Mouse (Mus musculus) liver, embryonic 11.5 days (tissue): ENCODE measurements around the gene Ddx31. TPM values are rescaled to one million over a fixed set of nuclear protein-coding genes. Genes with fewer than 3 reads are reported as not detected.
A peak's percentile ranks its signal among the peaks of the same experiment; 100 is the strongest.

Experiments used
- ATAC-seq: fragments of 200-750 bp; cut with Nextera tagmentation; replicated peaks from 2 replicates; pipeline ENCODE4 v1.8.0; 2017; ENCODE audit warnings: moderate number of reproducible peaks, mild to moderate bottlenecking, moderate TSS enrichment, moderate library complexity; ENCODE audit not compliant: low FRiP score
- DNase-seq: peaks from one replicate; pipeline ENCODE4 v3.0.0-alpha.2; 2017; ENCODE audit warnings: low spot score
- H3K27ac ChIP-seq: fragments of 300-500 bp; sonication (generic); 2 replicates; pipeline ENCODE4 v1.5.1; 2014; ENCODE audit warnings: mild to moderate bottlenecking, low read depth, low read length, control low read depth
- H3K27me3 ChIP-seq: fragments of 300-500 bp; sonication (generic); replicated peaks from 2 replicates; pipeline ENCODE4 v1.6.1; 2014; ENCODE audit warnings: low read length, mixed read lengths; ENCODE audit not compliant: control insufficient read depth, insufficient read depth
- H3K36me3 ChIP-seq: fragments of 300-500 bp; sonication (generic); 2 replicates; pipeline ENCODE4 v1.6.1; 2014; ENCODE audit warnings: mild to moderate bottlenecking, low read length, moderate library complexity, mixed read lengths; ENCODE audit not compliant: control insufficient read depth, insufficient read depth
- H3K4me1 ChIP-seq: fragments of 300-500 bp; sonication (generic); replicated peaks from 2 replicates; pipeline ENCODE4 v1.6.1; 2014; ENCODE audit warnings: low read length, mixed read lengths; ENCODE audit not compliant: control insufficient read depth, insufficient read depth
- H3K4me2 ChIP-seq: fragments of 300-500 bp; sonication (generic); 2 replicates; pipeline ENCODE4 v1.6.1; 2014; ENCODE audit warnings: mild to moderate bottlenecking, control low read depth, moderate library complexity
- H3K4me3 ChIP-seq: fragments of 300-500 bp; sonication (generic); 2 replicates; pipeline ENCODE4 v1.5.1; 2014; ENCODE audit warnings: low read depth, low read length, control low read depth
- H3K9ac ChIP-seq: fragments of 300-500 bp; sonication (generic); 2 replicates; pipeline ENCODE4 v1.6.1; 2014; ENCODE audit warnings: low read depth, low read length, control low read depth
- H3K9me3 ChIP-seq: fragments of 300-500 bp; sonication (generic); 2 replicates; pipeline ENCODE4 v1.6.1; 2016; ENCODE audit warnings: low read length, inconsistent platforms, mixed read lengths; ENCODE audit not compliant: control insufficient read depth
- WGBS: fragments of 180-500 bp; shearing (Covaris S2); extraction: QIAGEN DNeasy Blood & Tissue Kit; methylation state at CpG from one replicate; pipeline ENCODE4 v1.1.7; 2014; 5-methylcytosine and 5-hydroxymethylcytosine counted together
- polyA plus RNA-seq: library from polyadenylated mRNA; unstranded; fragments of >200 nt; fragmentation: Nextera tagmentation; extraction: Ambion mirVana; gene quantifications from 2 replicates; pipeline ENCODE4 v1.2.1, GENCODE M21; 2014

Ddx31 gene
- polyA plus RNA-seq, 1 experiment from 2014 or later = 15.5 TPM

- Histone ChIP-seq H3K27ac (no peak overlapping the region), H3K9ac (no peak overlapping the region), H3K4me1 (0 out of 2 replicates have a peak, but pooled peaks cover 2% of the 10 kb centered on the region), H3K9me3 (no peaks in the 10 kb centered on the region), H3K27me3 (peaks cover 87% of the 10 kb centered on the region), H3K4me3 (no peak overlapping the region), H3K4me2 (no peak overlapping the region), H3K36me3 (no peaks in the 10 kb centered on the region)
- WGBS = 1% methylated on average over 4 of the region's 4 CpGs
- ATAC-seq (no peak), DNase-seq (no peak)
Measured at GRCm38 (mm10) chr2:28919001-28919400, 78.8 kb downstream of the Ddx31 start.

DNA sequence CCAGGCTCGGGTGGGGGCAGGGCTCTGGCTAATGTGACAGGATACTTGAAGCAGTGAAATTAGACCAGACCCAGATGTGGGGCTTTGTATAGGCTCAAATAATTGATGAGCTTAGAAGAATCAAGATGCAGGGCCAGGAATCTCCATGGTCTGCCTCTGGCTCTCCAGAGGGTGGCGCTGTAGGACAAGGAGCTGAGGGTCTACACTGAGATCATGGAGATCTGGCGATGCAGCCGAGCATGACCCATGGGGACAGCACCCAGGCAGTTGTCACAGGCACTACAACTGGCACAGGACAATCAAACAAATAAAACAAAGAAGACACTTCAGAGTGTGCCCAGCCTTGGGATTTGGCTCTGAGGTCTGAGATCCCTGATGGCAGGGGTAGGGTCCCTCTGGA, 83.7 kb downstream of the Ddx31 start:
- Histone ChIP-seq H3K4me3 (no peak overlapping the region), H3K9me3 (no peaks in the 10 kb centered on the region), H3K4me2 (no peak overlapping the region), H3K27me3 (peaks cover 38% of the 10 kb centered on the region), H3K36me3 (no peaks in the 10 kb centered on the region), H3K9ac (no peak overlapping the region), H3K27ac (no peak overlapping the region), H3K4me1 (no peaks in the 10 kb centered on the region)
- peak; percentile 61 for DNase-seq
- no peak for ATAC-seq
- whole genome bisulfite sequencing = 3% methylated on average over 4 of the region's 4 CpGs

- Histone ChIP-seq H3K4me2 (no peak overlapping the region), H3K4me1 (no peaks in the 10 kb centered on the region), H3K27ac (no peak overlapping the region), H3K4me3 (no peak overlapping the region), H3K36me3 (no peaks in the 10 kb centered on the region), H3K9me3 (no peaks in the 10 kb centered on the region), H3K9ac (no peak overlapping the region), H3K27me3 (no peaks in the 10 kb centered on the region)
- ATAC-seq = no peak
- WGBS = 91% methylated on average over 3 of the region's 3 CpGs
- DNase-seq = no peak
Measured at GRCm38 (mm10) chr2:28930571-28930970, 90.4 kb downstream of the Ddx31 start.

GRCm38 (mm10) chr2:28938997-28939396, 98.8 kb downstream of the Ddx31 start:
- Histone ChIP-seq H3K9me3 (no peaks in the 10 kb centered on the region), H3K4me1 (no peaks in the 10 kb centered on the region), H3K36me3 (no peaks in the 10 kb centered on the region), H3K9ac (no peak overlapping the region), H3K4me3 (no peak overlapping the region), H3K27ac (no peak overlapping the region), H3K4me2 (no peak overlapping the region), H3K27me3 (no peaks in the 10 kb centered on the region; the same call in 1 of the 2 replicates)
- ATAC-seq (no peak), DNase-seq (no peak)
- 49% methylated on average over 7 of the region's 7 CpGs for WGBS

GRCm38 (mm10) chr2:28943666-28944516, 103.7 kb downstream of the Ddx31 start:
- DNase-seq (no peak), ATAC-seq (no peak)
- WGBS = 51% methylated on average over 30 of the region's 30 CpGs
- no peaks in the 10 kb centered on the region for H3K9me3 ChIP-seq
- no peak overlapping the region for H3K4me2 ChIP-seq
- H3K4me3 ChIP-seq = no peak overlapping the region
- H3K36me3 ChIP-seq = no peaks in the 10 kb centered on the region
- H3K9ac ChIP-seq = no peak overlapping the region
- no peaks in the 10 kb centered on the region for H3K4me1 ChIP-seq
- no peaks in the 10 kb centered on the region for H3K27me3 ChIP-seq
- H3K27ac ChIP-seq = no peak overlapping the region

DNA sequence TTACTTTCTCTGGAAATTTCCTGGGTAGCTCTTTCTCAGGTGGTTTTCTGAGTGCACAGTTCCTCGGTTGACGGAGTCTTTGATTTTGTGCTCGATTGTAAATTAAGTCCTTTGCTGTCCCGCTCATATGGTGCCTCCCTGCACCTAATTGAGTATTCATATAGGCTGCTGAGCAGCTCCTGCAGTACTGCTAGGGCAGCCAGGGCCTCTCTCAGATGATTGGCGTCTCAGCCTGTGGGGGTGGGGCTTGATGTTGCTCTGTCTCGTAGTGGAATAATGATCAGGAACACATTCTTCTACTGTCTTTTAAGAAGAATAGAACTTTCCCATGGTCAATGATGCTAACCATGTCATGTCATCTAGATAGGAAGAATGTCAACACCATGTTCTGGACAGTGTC, 105.2 kb downstream of the Ddx31 start:
- WGBS = 67% methylated on average over 6 of the region's 6 CpGs
- DNase-seq (no peak), ATAC-seq (no peak)
- Histone ChIP-seq H3K36me3 (no peaks in the 10 kb centered on the region), H3K4me2 (no peak overlapping the region), H3K4me3 (no peak overlapping the region), H3K9me3 (no peaks in the 10 kb centered on the region), H3K9ac (no peak overlapping the region), H3K27ac (no peak overlapping the region), H3K4me1 (no peaks in the 10 kb centered on the region), H3K27me3 (0 out of 2 replicates have a peak, but pooled peaks cover 2% of the 10 kb centered on the region)

DNA sequence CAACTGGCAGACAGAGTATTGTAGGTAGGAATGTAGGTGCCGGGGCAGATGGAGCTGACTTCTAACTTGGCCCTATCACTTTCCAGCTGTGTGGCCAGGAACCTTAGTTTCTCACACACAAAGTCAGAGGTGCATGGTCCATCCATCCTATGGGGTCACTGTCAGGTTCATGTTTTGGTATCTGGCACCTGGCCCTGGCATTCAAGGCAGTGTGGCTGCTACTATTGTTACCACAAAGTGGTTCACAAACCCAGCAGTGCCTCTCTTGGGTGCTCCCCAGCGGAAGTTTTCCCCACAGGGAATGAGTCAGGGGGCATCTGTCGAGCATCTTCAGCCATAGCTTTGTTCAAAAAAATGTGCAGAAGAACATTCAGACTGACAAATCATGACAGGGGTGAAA, 106.1 kb downstream of the Ddx31 start:
- Histone ChIP-seq H3K4me2 (no peak overlapping the region), H3K4me3 (no peak overlapping the region)

DNA sequence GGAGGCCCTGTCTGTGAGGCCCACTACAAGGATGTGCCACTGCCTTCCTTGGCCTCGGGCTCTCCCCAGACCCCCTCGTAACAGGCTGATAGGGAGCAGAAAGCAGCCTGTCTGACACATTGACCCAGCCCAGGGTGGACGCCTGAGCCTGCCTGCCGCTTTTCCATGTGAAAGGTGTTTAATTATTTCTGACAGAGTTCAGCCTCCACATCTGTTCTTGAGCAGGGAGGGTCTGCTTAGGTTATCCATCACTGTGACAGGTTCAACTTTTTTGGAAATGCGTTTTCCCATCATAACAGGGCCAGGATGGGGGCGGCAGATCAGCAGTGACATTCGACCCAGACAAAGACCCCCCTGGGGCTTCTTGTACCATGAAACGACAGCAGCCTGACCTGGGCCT, 112.8 kb downstream of the Ddx31 start:
- Histone ChIP-seq H3K9ac (no peak overlapping the region), H3K4me1 (no peaks in the 10 kb centered on the region), H3K9me3 (no peaks in the 10 kb centered on the region), H3K27me3 (0 out of 2 replicates have a peak, but pooled peaks cover 2% of the 10 kb centered on the region), H3K36me3 (no peaks in the 10 kb centered on the region), H3K27ac (no peak overlapping the region), H3K4me3 (no peak overlapping the region), H3K4me2 (no peak overlapping the region)
- no peak for DNase-seq
- 56% methylated on average over 8 of the region's 8 CpGs for WGBS
- ATAC-seq = no peak

More for the DNA sequence above, 106.1 kb downstream of the Ddx31 start:
- H3K36me3 ChIP-seq = no peaks in the 10 kb centered on the region
- H3K27me3 ChIP-seq = 0 out of 2 replicates have a peak, but pooled peaks cover 2% of the 10 kb centered on the region
- 74% methylated on average over 3 of the region's 3 CpGs for WGBS
- no peaks in the 10 kb centered on the region for H3K4me1 ChIP-seq
- H3K9ac ChIP-seq = no peak overlapping the region
- DNase-seq (no peak), ATAC-seq (no peak)
- no peaks in the 10 kb centered on the region for H3K9me3 ChIP-seq
- no peak overlapping the region for H3K27ac ChIP-seq

GRCm38 (mm10) chr2:28954595-28954994, 114.4 kb downstream of the Ddx31 start:
- Histone ChIP-seq H3K9ac (no peak overlapping the region), H3K27ac (no peak overlapping the region), H3K4me1 (no peaks in the 10 kb centered on the region), H3K4me3 (no peak overlapping the region), H3K9me3 (no peaks in the 10 kb centered on the region), H3K4me2 (no peak overlapping the region), H3K36me3 (no peaks in the 10 kb centered on the region), H3K27me3 (0 out of 2 replicates have a peak, but pooled peaks cover 2% of the 10 kb centered on the region)
- WGBS = 79% methylated on average over 9 of the region's 9 CpGs
- DNase-seq (no peak), ATAC-seq (no peak)
